Mouse (Mus musculus): Measurements from ENCODE around the gene Galk1.
"Not testable (repeated sequence)": the region's sequence is repeated elsewhere in the genome, so short reads cannot be mapped to it uniquely, and the experiment has no call there.

Galk1 gene

GRCm38 (mm10) chr11:116030088-116030897 is 17.8 kb upstream of the Galk1 start, which contains the start of gene Unk:
TSS of gene Unk (plus strand) at chr11:116030322.
- DNase-seq = peak; percentile 99

- DNase-seq = no peak
Measured at GRCm38 (mm10) chr11:116029086-116029865, 16.8 kb upstream of the Galk1 start.

- no peak for DNase-seq
Measured at GRCm38 (mm10) chr11:116028177-116028865, 15.8 kb upstream of the Galk1 start.

GRCm38 (mm10) chr11:116027756-116028155 is 15.2 kb upstream of the Galk1 start, which contains the start of gene H3f3b:
TSS of gene H3f3b (minus strand) at chr11:116027962.
- DNase-seq = no peak

DNA sequence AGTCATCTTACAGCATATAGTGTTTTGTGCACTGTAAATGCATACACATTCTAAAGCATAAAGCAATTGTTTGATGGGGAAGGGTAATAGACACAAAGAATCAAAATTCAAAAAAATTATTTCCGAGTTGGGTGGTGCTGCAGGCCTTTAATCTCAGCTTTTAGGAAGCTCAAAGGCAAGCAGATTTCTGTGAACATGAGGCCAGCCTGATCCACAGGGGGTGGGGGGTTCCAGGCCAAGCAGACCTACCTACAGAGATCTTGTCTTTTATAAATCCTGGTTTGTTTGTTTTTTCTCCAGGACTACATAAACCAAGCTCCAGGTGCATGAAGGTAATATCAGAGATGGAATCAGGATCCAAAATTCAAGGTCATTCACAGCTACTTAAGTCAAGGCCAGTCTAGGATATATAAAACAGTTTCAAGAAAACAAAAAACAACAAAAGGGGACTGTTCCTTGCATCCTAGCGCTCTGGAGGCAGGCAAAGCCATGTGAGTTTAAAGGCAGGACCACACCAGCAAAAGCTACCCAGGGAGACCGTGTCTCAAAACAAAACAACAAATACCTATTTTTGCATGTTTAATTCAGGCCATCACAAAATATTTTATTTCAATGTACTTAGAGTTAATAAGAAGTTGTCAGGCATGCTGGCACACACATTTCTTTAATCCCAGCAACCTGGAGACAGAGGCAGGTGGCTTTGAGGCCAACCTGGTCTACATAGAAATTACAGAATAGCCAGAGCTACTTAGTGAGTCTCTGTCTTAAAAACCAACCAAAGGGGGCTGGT is 12.7 kb upstream of the Galk1 start:
- no peak for DNase-seq

- DNase-seq = peak; percentile 98
Measured at GRCm38 (mm10) chr11:116024356-116024808, 11.9 kb upstream of the Galk1 start.

GRCm38 (mm10) chr11:116023771-116024355 is 11.3 kb upstream of the Galk1 start:
- DNase-seq = peak; percentile 85

- not testable (repeated sequence) for DNase-seq
Measured at GRCm38 (mm10) chr11:116023074-116023770, 10.7 kb upstream of the Galk1 start.

GRCm38 (mm10) chr11:116022256-116022780 is 9.8 kb upstream of the Galk1 start:
- no peak for DNase-seq

DNA sequence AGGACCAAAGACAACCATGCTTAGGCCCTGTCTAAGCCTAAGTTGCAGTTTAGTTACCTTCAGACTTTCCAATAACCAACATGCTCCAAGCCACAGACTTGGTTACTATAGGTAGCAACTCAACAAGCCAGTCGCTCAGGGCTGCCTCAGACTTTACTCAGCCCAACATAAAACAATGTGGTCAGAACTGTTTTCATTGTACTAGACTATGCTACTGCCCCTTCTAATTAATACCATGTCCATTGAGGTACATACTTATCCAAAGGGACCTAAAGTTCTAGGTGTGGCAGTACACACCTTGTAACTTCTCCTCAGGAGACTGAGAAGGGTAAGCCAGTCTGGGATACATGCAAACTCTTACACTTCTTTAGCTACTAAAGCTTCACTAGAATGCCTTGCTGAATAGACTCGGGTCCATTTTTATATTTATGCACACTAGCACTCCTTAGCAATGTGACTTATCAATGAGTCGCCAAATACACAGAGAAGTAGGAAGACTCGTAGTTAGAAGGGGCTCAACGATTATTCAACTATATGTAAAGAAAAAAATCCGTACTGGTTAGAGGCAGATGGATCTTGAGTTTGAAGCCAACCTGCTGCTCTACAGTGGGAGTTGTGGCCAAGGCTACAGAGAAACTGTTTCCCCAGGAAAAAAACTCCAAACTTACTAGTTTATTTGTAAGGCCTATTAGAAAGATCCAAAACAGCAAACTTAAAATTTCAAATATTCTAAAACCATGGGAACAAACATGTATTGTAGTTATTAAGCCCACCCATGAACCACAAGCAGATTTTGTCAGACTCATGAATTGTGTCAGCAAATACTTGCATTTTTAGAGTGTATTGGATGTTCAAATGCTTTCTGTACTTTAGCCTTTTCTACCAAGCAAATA is 9.1 kb upstream of the Galk1 start:
- no peak for DNase-seq

- no peak for DNase-seq
Measured at GRCm38 (mm10) chr11:116020519-116020922, 8.0 kb upstream of the Galk1 start.

DNA sequence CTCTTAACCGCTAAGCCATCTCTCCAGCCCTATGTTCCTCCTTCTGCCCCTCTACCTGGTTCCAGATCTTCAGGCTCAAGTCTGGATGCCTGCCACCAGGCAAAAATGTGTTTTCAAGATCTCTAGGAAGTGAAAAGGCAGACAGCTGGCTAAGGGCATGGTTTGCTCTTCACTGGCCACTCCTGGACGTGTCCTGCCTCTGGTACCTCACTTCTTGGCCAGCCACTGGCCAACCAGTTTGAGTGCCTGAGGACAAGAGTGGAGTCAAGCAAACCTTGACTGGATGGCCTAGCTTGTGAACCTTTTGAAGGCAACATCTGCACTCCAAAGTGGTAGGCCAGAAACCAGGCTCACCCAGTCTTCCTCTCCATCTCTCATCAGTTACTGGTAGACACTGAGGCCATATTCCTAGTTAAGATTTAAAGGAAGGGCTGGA is 7.5 kb upstream of the Galk1 start:
- no peak for DNase-seq

DNA sequence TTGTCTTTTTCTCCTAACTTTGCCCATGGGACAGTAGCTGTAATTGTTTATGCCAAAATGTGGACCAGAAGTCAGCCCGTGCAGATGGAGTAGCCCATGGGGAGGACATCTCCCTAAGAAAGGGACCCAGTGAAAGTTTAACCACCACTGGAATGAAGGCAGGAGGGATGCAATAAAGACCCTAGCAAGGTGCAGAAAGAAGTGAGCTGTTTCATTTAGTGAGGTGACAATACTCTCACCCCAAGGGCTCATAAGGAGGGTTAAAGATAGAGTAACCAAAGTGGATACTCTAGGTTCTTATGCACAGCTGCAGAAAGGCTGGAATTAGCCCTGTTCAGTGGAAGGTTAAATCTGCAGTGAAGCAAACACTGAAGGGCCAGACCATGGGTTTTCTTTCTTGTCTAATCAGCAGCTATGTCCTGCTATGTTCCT is 6.9 kb upstream of the Galk1 start:
- no peak for DNase-seq

- not testable (repeated sequence) for DNase-seq
Measured at GRCm38 (mm10) chr11:116018867-116019266, 6.3 kb upstream of the Galk1 start.

GRCm38 (mm10) chr11:116018106-116018505 is 5.6 kb upstream of the Galk1 start:
- peak; percentile 82 for DNase-seq

DNA sequence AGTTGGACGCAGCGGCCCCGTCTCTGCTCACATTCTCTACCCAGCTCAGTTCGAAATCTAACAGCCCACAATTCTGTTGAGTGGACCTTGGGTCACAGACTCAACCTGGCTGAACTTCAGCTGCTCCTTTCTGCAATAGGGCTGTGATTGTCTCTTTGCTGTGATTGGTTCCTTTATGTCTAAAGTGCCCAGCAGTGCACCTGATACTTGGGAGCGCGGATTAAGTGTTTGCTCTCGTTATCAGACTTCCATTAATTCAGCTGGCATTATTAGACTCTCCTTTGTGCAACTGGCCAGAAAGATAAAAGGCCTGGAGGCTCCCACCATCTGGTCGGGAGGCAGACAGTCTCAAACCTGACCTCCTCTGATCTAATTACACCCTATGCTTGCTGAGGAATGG is 2.3 kb upstream of the Galk1 start:
- DNase-seq = peak; percentile 67

GRCm38 (mm10) chr11:116011529-116012261 is 824 bp downstream of the Galk1 start:
- DNase-seq = no peak

- no peak for DNase-seq
Measured at GRCm38 (mm10) chr11:116010948-116011347, 1.6 kb downstream of the Galk1 start.

GRCm38 (mm10) chr11:116010146-116010545 is 2.4 kb downstream of the Galk1 start:
- no peak for DNase-seq
